Mouse (Mus musculus) telencephalon, adult 2 months (tissue): ENCODE measurements at regions not wholly inside any gene's neighbourhood (a gene's known extent, or its start where the extent isn't known, plus 50 kb on each side); places are given as distances from the start of the nearest gene placed in this dataset.

Experiments used
- DNase-seq: peaks from one replicate; pipeline ENCODE4 v3.0.0-alpha.2; 2011; ENCODE audit warnings: low read depth, low spot score

GRCm38 (mm10) chr3:150752787-150753186 is 684.9 kb upstream of the Adgrl4 start:
- DNase-seq, result no peak

DNA sequence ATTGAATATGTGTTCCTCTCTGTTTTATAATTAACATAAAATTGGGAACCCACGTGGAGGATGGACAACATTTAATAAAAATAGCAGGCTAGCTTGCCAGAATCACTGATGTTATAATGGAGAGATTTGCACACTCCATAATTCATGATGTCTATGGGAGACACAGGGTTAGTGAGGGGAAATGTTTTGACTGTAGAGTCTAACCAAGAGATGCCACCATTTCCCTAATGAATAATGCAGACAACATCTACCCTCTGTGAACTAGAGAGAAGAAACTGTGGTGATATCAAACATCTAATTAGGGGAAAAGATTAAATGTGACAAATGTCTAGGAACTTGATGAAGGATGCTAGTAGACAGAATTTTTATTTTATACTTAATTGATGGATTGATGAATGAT is 677.8 kb upstream of the Adgrl4 start:
- DNase-seq, result no peak

- no peak for DNase-seq
Measured at GRCm38 (mm10) chr3:150784576-150784975, 653.1 kb upstream of the Adgrl4 start.

DNA sequence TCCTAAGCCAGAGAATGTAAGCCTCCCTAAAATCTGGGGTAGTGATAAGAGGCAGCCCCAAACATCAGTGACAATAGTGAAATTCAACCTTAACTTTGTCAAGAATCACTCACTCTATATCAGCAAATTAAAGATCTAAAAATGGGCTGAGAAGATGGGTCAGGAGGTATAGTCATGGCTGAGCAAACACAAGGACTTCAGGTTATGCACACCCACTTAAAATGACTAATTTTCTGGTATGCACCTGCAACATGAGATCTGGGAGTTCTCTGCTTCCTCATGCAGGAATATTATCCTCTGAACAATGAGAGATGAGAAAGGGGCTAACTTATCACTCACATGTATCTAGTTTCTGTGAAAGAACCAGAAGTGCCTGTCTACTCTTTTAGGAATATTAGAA is 619.9 kb upstream of the Adgrl4 start:
- no peak for DNase-seq

DNA sequence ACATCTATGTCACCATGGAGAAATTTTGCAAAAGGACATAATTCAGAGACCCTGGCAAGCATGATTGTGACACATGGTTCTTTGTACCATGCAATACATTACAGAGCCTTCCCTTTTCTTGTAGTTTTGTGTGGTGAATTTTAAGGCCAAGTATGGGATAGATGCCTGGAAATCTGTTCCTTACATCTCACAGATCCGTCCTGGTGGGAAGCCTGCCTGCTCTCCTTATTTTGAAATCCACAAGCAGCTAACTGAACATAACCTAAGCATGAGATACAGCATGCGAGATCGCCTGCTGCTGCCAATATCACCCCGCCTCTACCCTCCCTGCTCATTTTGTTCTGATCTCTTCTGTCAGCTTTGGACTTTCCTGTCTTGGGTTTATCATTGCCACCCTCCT is 618.3 kb upstream of the Adgrl4 start:
- DNase-seq, result peak; percentile 26

DNA sequence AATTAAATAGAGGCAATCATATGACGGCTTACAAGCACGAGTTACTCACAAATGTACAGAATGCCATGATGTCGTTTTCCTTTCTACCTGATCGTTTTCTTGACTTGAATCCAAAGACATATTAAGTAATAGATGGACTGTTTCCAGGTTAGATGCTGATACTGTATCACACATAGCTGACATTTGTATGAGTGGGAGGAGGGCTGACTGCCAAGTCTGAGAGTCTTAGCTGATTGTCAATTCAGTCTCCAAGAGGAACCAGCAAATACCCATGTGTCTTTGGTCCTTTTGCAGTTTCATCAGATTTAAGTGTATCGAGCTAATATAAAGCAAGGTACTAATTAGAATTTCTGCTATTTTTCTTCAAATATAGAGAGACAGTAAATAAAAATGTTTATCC is 617.6 kb upstream of the Adgrl4 start:
- peak; percentile 32 for DNase-seq

GRCm38 (mm10) chr3:150846029-150846428 is 591.7 kb upstream of the Adgrl4 start:
- no peak for DNase-seq

DNA sequence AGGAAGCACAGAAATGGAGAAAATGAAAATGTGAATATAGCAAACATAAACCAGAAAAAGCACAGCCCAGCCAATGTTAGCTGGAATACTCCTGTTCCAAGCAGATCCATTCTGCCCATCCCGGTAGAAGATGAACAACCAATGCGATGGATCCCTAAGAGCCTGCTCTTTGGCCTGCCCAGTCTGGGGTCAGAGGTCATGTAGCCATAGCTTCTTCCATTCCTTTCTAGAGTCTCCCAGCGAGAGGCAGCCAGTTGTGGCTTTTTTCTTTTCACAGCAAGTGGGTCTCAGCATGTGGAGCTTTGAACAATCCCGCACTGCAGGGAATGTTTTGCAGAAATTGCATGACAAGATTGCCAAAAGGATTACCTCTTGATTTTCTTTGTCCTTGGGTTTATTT is 585.6 kb upstream of the Adgrl4 start:
- no peak for DNase-seq

- DNase-seq, result no peak
Measured at GRCm38 (mm10) chr3:150896668-150897067, 541.0 kb upstream of the Adgrl4 start.

- DNase-seq, result no peak
Measured at GRCm38 (mm10) chr3:150910091-150910490, 527.6 kb upstream of the Adgrl4 start.

DNA sequence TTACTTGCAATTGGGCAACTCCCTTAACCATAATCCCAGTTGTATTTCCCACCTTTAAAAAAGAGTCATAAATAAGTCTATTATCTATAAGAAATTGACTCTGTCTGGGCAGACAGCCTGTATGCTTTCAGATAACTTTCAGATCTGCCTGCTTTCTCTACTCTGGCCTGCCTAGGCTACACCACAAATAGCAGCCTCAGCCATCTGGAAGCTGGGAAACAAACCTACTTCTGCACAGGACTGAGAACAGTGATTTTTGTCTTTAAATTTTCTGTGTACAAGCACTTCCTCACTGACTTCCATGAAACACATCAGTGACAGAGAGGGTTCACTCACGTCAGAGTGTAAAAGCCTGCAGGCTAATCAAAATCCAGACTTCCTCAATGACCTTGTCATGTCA is 482.8 kb upstream of the Adgrl4 start:
- peak; percentile 22 for DNase-seq

GRCm38 (mm10) chr3:150999652-151000051 is 438.0 kb upstream of the Adgrl4 start:
- DNase-seq, result no peak

DNA sequence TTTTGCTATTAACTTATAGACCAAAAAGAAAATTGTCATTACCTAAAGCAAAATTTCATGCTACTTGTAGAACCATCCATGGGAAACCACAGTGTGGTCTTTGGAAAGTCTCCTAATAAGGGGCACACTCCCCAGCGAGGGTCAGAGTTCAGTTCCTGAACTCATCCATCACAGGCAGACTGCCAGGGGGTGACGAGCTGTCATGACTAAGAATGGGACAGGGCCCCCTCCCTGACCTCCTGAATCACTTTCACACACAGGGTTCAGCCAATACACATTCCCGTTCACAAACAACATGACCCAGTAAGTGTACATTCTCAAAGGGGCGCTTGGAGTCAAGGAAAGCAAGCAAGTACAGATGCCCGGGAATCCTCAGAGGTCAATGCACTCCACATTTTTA is 437.5 kb upstream of the Adgrl4 start:
- no peak for DNase-seq

- peak; percentile 32 for DNase-seq
Measured at GRCm38 (mm10) chr3:151001881-151002412, 435.7 kb upstream of the Adgrl4 start.

GRCm38 (mm10) chr3:151003524-151003923 is 434.2 kb upstream of the Adgrl4 start:
- peak; percentile 39 for DNase-seq

GRCm38 (mm10) chr3:151003990-151004389 is 433.7 kb upstream of the Adgrl4 start:
- DNase-seq, result no peak

DNA sequence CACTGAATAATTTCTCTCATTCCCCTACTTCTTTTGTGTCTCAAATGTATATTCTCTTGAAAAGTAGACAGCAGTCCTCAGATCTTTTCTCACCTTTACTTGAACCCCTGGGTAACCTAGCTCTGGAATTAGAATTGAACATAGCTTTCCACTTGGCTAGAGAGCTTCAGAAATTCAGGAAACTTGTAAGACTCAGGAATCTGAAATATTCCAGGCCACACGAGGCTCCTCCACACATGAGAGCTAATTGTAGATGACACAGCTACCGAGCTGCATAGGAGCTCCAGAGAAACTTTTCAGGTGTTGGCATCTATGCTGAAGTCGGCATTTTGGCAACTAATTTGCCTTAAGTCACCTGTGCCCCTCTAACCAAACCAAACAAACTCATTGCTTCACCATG is 417.7 kb upstream of the Adgrl4 start:
- DNase-seq, result no peak

DNA sequence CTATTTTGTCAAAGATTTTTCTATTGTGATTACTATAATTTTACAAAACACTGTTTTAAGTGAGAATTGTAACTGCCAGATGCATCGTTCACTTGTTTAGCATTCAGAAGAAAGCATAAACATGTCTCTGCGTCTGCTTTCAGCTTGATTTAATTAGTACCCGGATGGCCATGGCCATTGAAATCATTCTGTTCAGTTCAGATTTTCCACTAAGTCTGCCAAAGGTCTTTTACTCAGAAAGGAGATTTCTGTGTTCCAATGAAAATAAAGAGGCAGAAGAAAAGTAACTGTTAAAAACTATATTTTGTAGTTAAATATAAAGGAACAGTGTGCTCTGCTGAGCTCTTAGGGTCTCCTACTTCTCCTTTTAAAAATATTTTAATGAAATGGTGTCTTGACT is 380.2 kb upstream of the Adgrl4 start:
- DNase-seq, result no peak

GRCm38 (mm10) chr3:151072322-151072721 is 365.4 kb upstream of the Adgrl4 start:
- DNase-seq, result no peak

- no peak for DNase-seq
Measured at GRCm38 (mm10) chr3:151116831-151117230, 320.9 kb upstream of the Adgrl4 start.

DNA sequence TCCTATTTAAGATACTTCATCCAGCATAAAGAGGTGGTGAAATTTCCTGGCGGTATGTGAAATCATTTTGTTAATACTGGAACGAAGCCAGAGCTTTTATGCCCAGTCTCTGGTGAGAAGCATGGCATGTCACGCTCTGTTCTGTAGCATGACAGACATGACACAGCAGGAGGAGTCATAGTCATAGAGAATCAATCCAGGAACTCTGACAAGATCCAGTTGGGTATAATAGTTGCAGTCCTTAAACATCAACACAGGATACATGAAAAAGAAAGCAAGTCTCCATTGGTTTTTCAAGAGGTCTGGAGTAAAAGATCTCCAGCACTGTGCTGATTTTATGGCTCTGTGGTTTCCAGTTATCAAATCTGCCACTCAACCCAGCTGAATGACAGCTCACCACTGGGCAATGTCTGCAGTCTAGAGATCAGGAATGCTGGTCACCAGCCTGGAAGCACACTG is 320.1 kb upstream of the Adgrl4 start:
- no peak for DNase-seq

DNA sequence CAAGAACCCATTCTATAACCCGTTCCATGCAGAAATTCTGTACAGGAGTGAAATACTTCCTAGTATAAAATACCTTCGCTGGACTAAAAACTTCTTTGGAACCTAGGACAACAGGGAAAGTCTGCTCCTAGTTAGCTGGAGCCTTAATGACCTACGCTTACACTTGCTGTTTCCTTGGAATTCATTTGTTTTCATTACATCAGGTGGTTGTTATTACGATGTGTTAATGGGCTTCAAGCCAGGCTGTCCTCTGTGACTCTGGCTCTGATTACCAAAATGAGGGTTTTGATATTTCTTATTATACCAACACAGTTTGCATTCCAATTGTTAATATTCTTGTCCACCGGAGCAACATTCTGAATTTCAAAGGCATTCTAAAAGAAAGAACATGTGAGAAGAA is 313.6 kb upstream of the Adgrl4 start:
- no peak for DNase-seq

GRCm38 (mm10) chr3:151146889-151147288 is 290.8 kb upstream of the Adgrl4 start:
- DNase-seq, result no peak

- DNase-seq, result no peak
Measured at GRCm38 (mm10) chr3:151153340-151153739, 284.3 kb upstream of the Adgrl4 start.
